9 mouse cellular contexts compared by ENCODE assay signal in genomic region chr1:195040437-195040836, GRCm38 (mm10). TPM values are rescaled to one million over a fixed set of nuclear protein-coding genes. Genes with fewer than 3 reads are reported as not detected.
DNase-seq lines count a peak whose midpoint lies in the region; ATAC-seq and TF ChIP-seq lines count a peak whose summit lies in the region.
"Had no signal": no experiment of that assay in that cellular context is flagged by ENCODE, and none has a peak within 500 bp of the region (broad histone marks: within the 10 kb centered on the region; RNA-seq: fewer than 3 reads in every experiment).

No protein-coding gene starts in this region.

- TF ChIP-seq CTCF in heart, adult 2 months (IDR thresholded peaks at IDR 0.05): peak; percentile 90
- TF ChIP-seq CTCF in midbrain, postnatal 0 days (IDR thresholded peaks at IDR 0.05): peak; percentile 86

- no peak for DNase-seq in heart, adult 2 months
- DNase-seq in heart, postnatal 25 days (ENCODE audit: low spot score): no peak
- DNase-seq in B cell, adult 2 months: peak; percentile 53 to 61
- DNase-seq in adrenal gland, postnatal 36 days: peak; percentile 40 to 69
- DNase-seq in kidney, postnatal 36 days: peak; percentile 58 to 78
- DNase-seq in midbrain, postnatal 0 days (ENCODE audit: low spot score): peak; percentile 79
- DNase-seq in urinary bladder, postnatal 10 days (ENCODE audit: low spot score): no peak

- H3K4me3 ChIP-seq in heart, adult 2 months: no peak overlapping the region
- no peak overlapping the region for H3K4me3 ChIP-seq in forebrain, embryonic 12.5 days (replicated peaks)
- no peak overlapping the region for H3K4me3 ChIP-seq in midbrain, postnatal 0 days (ENCODE audit: low read depth, low read length)
- H3K4me3 ChIP-seq: limb, embryonic 12.5 days had no signal

- H3K9me3 ChIP-seq in forebrain, embryonic 12.5 days: no peaks in the 10 kb centered on the region
- no peaks in the 10 kb centered on the region for H3K9me3 ChIP-seq in midbrain, postnatal 0 days (ENCODE audit: low read length)
- H3K9me3 ChIP-seq: limb, embryonic 12.5 days had no signal

- no peak overlapping the region for H3K27ac ChIP-seq in heart, adult 2 months
- no peak overlapping the region for H3K27ac ChIP-seq in forebrain, embryonic 12.5 days
- no peak overlapping the region for H3K27ac ChIP-seq in midbrain, postnatal 0 days (ENCODE audit: low read depth, low read length)
- H3K27ac ChIP-seq: limb, embryonic 12.5 days had no signal

- peak; percentile 86 for ATAC-seq in forebrain, embryonic 12.5 days (ENCODE audit: low FRiP score)
- ATAC-seq in midbrain, postnatal 0 days (ENCODE audit: low FRiP score): peak; percentile 68; the same call in 1 of the 2 replicates

- peaks cover 8% of the 10 kb centered on the region for H3K36me3 ChIP-seq in heart, adult 2 months (ENCODE audit: control insufficient read depth, insufficient read depth, low read length)
- H3K36me3 ChIP-seq in forebrain, embryonic 12.5 days (replicated peaks): no peaks in the 10 kb centered on the region
- peaks cover 8% of the 10 kb centered on the region; the same call in 1 of the 2 replicates for H3K36me3 ChIP-seq in midbrain, postnatal 0 days (ENCODE audit: insufficient read depth, low read length)
- H3K36me3 ChIP-seq: limb, embryonic 12.5 days had no signal

- no peak for TF ChIP-seq EP300 in heart, adult 2 months (IDR thresholded peaks at IDR 0.05; ENCODE audit: insufficient read depth, low read depth, low read length)

- intact Hi-C loops in heart, adult 2 months (cut with DNase I): loop anchor here (1.0 kb wide), 1 partner anchor 64 kb away; no protein-coding TSS in a partner anchor
- intact Hi-C loops in heart, postnatal 25 days (cut with DNase I): no loop called here

- no peaks in the 10 kb centered on the region for H3K27me3 ChIP-seq in heart, adult 2 months (ENCODE audit: control insufficient read depth, insufficient read depth, low read length)
- no peaks in the 10 kb centered on the region for H3K27me3 ChIP-seq in forebrain, embryonic 12.5 days
- H3K27me3 ChIP-seq in midbrain, postnatal 0 days (ENCODE audit: insufficient read depth, low read length): no peaks in the 10 kb centered on the region
- H3K27me3 ChIP-seq: limb, embryonic 12.5 days had no signal

- H3K4me2 ChIP-seq in forebrain, embryonic 12.5 days: no peak overlapping the region
- no peak overlapping the region for H3K4me2 ChIP-seq in midbrain, postnatal 0 days (ENCODE audit: low read depth, low read length, poor library complexity, severe bottlenecking)
- H3K4me2 ChIP-seq: limb, embryonic 12.5 days had no signal

- H3K4me1 ChIP-seq in heart, adult 2 months (ENCODE audit: control insufficient read depth, insufficient read depth, low read length): no peaks in the 10 kb centered on the region
- no peaks in the 10 kb centered on the region for H3K4me1 ChIP-seq in forebrain, embryonic 12.5 days
- H3K4me1 ChIP-seq in midbrain, postnatal 0 days (ENCODE audit: insufficient read depth, low read length): no peaks in the 10 kb centered on the region
- H3K4me1 ChIP-seq: limb, embryonic 12.5 days had no signal

- no peak for TF ChIP-seq POLR2A in heart, adult 2 months (IDR thresholded peaks at IDR 0.05; ENCODE audit: insufficient read depth, low read depth, low read length)

- H3K79me2 ChIP-seq in heart, adult 2 months (replicated peaks; ENCODE audit: control insufficient read depth, insufficient read depth, low read length): no peaks in the 10 kb centered on the region

- no peak overlapping the region for H3K9ac ChIP-seq in heart, adult 2 months (ENCODE audit: low read depth, low read length)
- H3K9ac ChIP-seq in forebrain, embryonic 12.5 days: no peak overlapping the region
- no peak overlapping the region for H3K9ac ChIP-seq in midbrain, postnatal 0 days (replicated peaks; ENCODE audit: low read length, poor library complexity, severe bottlenecking)
- H3K9ac ChIP-seq: limb, embryonic 12.5 days had no signal

RNA-seq across cellular contexts. Expression of gene Cd46, which starts 51.6 kb away (rescaled TPM):
- total RNA-seq in heart, adult 2 months (2021): 1 to 10 TPM in 1 of 2 experiments, under 1 TPM in 1; 0.73 to 1.0 TPM
- 0.66 and 1.2 TPM in 2 replicates for polyA plus RNA-seq in heart, adult 2 months (2012; rRNA removed)
- total RNA-seq in heart, postnatal 25 days (2021): 1 to 10 TPM in 1 of 2 experiments, under 1 TPM in 1; 0.75 to 1.1 TPM
- total RNA-seq in adrenal gland, postnatal 36 days (2021): 1 to 10 TPM; 1.3 to 2.0 TPM
- polyA plus RNA-seq in forebrain, embryonic 12.5 days (2016; fragmentation: Nextera tagmentation; extraction: Ambion mirVana): 0.96 and 1.4 TPM in 2 replicates
- total RNA-seq in midbrain, postnatal 0 days (2014; rRNA removed): 3.4 and 5.3 TPM in 2 replicates
- polyA plus RNA-seq in midbrain, postnatal 0 days (2015; fragmentation: Nextera tagmentation; extraction: Ambion mirVana): 1.0 and 1.2 TPM in 2 replicates

Comparison
In these comparisons a context has a peak if more than half of its experiments do, and no peak if none do; other contexts are left out.
1. DNase-seq: peak in B cell, adult 2 months (2 of 2), adrenal gland, postnatal 36 days (2 of 2), kidney, postnatal 36 days (2 of 2) and midbrain, postnatal 0 days (single experiment); none in heart, adult 2 months (0 of 2), heart, postnatal 25 days (single experiment) and urinary bladder, postnatal 10 days (single experiment).